In genomic region chr16:9176402-9176801, GRCm38 (mm10) we compare ENCODE assay signal across 29 mouse cellular contexts.
DNase-seq lines count a peak whose midpoint lies in the region; ATAC-seq and TF ChIP-seq lines count a peak whose summit lies in the region.
"Had no signal": no experiment of that assay in that cellular context is flagged by ENCODE, and none has a peak within 500 bp of the region (broad histone marks: within the 10 kb centered on the region; RNA-seq: fewer than 3 reads in every experiment).

No protein-coding gene starts in this region.

- no peaks in the 10 kb centered on the region for H3K36me3 ChIP-seq in kidney, adult 2 months (ENCODE audit: control insufficient read depth, insufficient read depth, low read length)
- no peaks in the 10 kb centered on the region for H3K36me3 ChIP-seq in kidney, embryonic 15.5 days
- H3K36me3 ChIP-seq in CH12.LX (replicated peaks in 1 of 2; ENCODE audit: control insufficient read depth in 1 of 2, insufficient read depth in 1 of 2, low read length in 1 of 2), result no peaks in the 10 kb centered on the region
- H3K36me3 ChIP-seq: embryonic facial prominence, embryonic 10.5 days; embryonic facial prominence, embryonic 13.5 days; forebrain, embryonic 12.5 days; forebrain, embryonic 15.5 days; G1E; heart, embryonic 12.5 days; heart, embryonic 15.5 days; hindbrain, embryonic 10.5 days; hindbrain, embryonic 13.5 days had no signal

- no peak for ATAC-seq in kidney, embryonic 15.5 days (replicated peaks; ENCODE audit: low FRiP score)
- ATAC-seq: activated CD4-positive, CD25-positive, alpha-beta regulatory T cell, adult 4 months; forebrain, embryonic 15.5 days; hindbrain, embryonic 16.5 days had no signal

- H3K4me3 ChIP-seq in kidney, adult 2 months (ENCODE audit: insufficient read depth, low read depth, low read length), result no peak overlapping the region
- no peak overlapping the region for H3K4me3 ChIP-seq in kidney, embryonic 15.5 days (replicated peaks)
- H3K4me3 ChIP-seq in CH12.LX (replicated peaks in 1 of 3; ENCODE audit: low read depth in 2 of 3, low read length in 2 of 3, poor library complexity in 1 of 3), result no peak overlapping the region
- H3K4me3 ChIP-seq: embryonic facial prominence, embryonic 10.5 days; embryonic facial prominence, embryonic 13.5 days; erythroblast, embryonic 14.5 days; forebrain, embryonic 12.5 days; forebrain, embryonic 15.5 days; heart, embryonic 12.5 days; heart, embryonic 15.5 days; hindbrain, embryonic 10.5 days; hindbrain, embryonic 13.5 days had no signal

- H3K27ac ChIP-seq in kidney, adult 2 months (ENCODE audit: insufficient read depth, low read depth, low read length), result no peak overlapping the region
- no peak overlapping the region for H3K27ac ChIP-seq in kidney, embryonic 15.5 days
- no peak overlapping the region for H3K27ac ChIP-seq in CH12.LX (ENCODE audit: insufficient read depth, low read depth)
- H3K27ac ChIP-seq: embryonic facial prominence, embryonic 10.5 days; embryonic facial prominence, embryonic 13.5 days; forebrain, embryonic 12.5 days; forebrain, embryonic 15.5 days; heart, embryonic 15.5 days; hindbrain, embryonic 10.5 days; hindbrain, embryonic 13.5 days had no signal

- in situ Hi-C loops in CH12.LX (cut with MboI; ENCODE audit: low pct_ligation_motif_present, low pct_unique_long_range_greater_than_20kb, low sequenced_read_pairs), result no loop called here

- no peak overlapping the region for H3K9ac ChIP-seq in kidney, embryonic 15.5 days
- no peak overlapping the region for H3K9ac ChIP-seq in CH12.LX (ENCODE audit: insufficient read depth, low read depth)
- H3K9ac ChIP-seq: embryonic facial prominence, embryonic 13.5 days; forebrain, embryonic 12.5 days; forebrain, embryonic 15.5 days; heart, embryonic 12.5 days; heart, embryonic 15.5 days; hindbrain, embryonic 13.5 days had no signal

- no peaks in the 10 kb centered on the region for H3K9me3 ChIP-seq in kidney, embryonic 15.5 days (replicated peaks)
- H3K9me3 ChIP-seq in CH12.LX (replicated peaks; ENCODE audit: low read length), result no peaks in the 10 kb centered on the region
- H3K9me3 ChIP-seq: embryonic facial prominence, embryonic 10.5 days; embryonic facial prominence, embryonic 13.5 days; forebrain, embryonic 12.5 days; forebrain, embryonic 15.5 days; G1E; heart, embryonic 12.5 days; heart, embryonic 15.5 days; hindbrain, embryonic 10.5 days; hindbrain, embryonic 13.5 days had no signal

- no peak for TF ChIP-seq POLR2A in kidney, adult 2 months (IDR thresholded peaks at IDR 0.05; ENCODE audit: low read depth, low read length)
- TF ChIP-seq POLR2A in CH12.LX (IDR thresholded peaks at IDR 0.05; ENCODE audit: low read depth, low read length), result no peak

- no peak; the same call in 1 of the 2 replicates for TF ChIP-seq EP300 in CH12.LX (IDR thresholded peaks at IDR 0.05; ENCODE audit: low read length)

- no peak for TF ChIP-seq CTCF in kidney, adult 2 months (conservative IDR thresholded peaks at IDR 0.05; ENCODE audit: insufficient read depth, insufficient read length, low read depth, low read length)
- TF ChIP-seq CTCF in CH12.LX (conservative IDR thresholded peaks at IDR 0.05 in 1 of 2, IDR thresholded peaks at IDR 0.05 in 1 of 2; ENCODE audit: low read depth in 2 of 2, low read length in 2 of 2), result no peak

- no peaks in the 10 kb centered on the region for H3K27me3 ChIP-seq in kidney, adult 2 months (replicated peaks; ENCODE audit: control insufficient read depth, insufficient read depth, low read length)
- no peaks in the 10 kb centered on the region for H3K27me3 ChIP-seq in kidney, embryonic 15.5 days
- H3K27me3 ChIP-seq in CH12.LX (replicated peaks), result no peaks in the 10 kb centered on the region
- H3K27me3 ChIP-seq: embryonic facial prominence, embryonic 13.5 days; forebrain, embryonic 12.5 days; forebrain, embryonic 15.5 days; heart, embryonic 12.5 days; heart, embryonic 15.5 days; hindbrain, embryonic 13.5 days had no signal

- no peaks in the 10 kb centered on the region for H3K4me1 ChIP-seq in kidney, adult 2 months (ENCODE audit: control insufficient read depth, insufficient read depth, low read length)
- no peaks in the 10 kb centered on the region for H3K4me1 ChIP-seq in kidney, embryonic 15.5 days
- peaks cover 4 to 12% of the 10 kb centered on the region in 2 experiments for H3K4me1 ChIP-seq in CH12.LX (ENCODE audit: control insufficient read depth in 1 of 2, insufficient read depth in 2 of 2)
- H3K4me1 ChIP-seq: embryonic facial prominence, embryonic 10.5 days; embryonic facial prominence, embryonic 13.5 days; forebrain, embryonic 12.5 days; forebrain, embryonic 15.5 days; heart, embryonic 12.5 days; heart, embryonic 15.5 days; hindbrain, embryonic 10.5 days; hindbrain, embryonic 13.5 days had no signal

- no peaks in the 10 kb centered on the region for H3K79me2 ChIP-seq in CH12.LX (replicated peaks; ENCODE audit: control insufficient read depth, extremely low read depth, insufficient read depth, poor library complexity, severe bottlenecking)

- peak; percentile 38 for DNase-seq in kidney, adult 2 months
- peak; percentile 32 for DNase-seq in 3T3-L1 (ENCODE audit: low read depth, low spot score)
- DNase-seq in CH12.LX (ENCODE audit: extremely low read depth), result peak; percentile 11
- DNase-seq in left cerebral cortex, adult 11 months (ENCODE audit: low spot score), result no peak
- no peak for DNase-seq in left cerebral cortex, adult 9 months (ENCODE audit: low spot score in 2 of 2)
- DNase-seq: adrenal gland, adult 8-10 months; adrenal gland, postnatal 25 days; cerebellum, adult 11-12 months; cerebellum, adult 8-10 months; cerebellum, postnatal 10 days; cerebellum, postnatal 36 days; embryo, embryonic 11 days; gastrocnemius, postnatal 25 days; heart, adult 18-20 months; heart, postnatal 10 days; heart, postnatal 36 days had no signal

- no peak overlapping the region for H3K4me2 ChIP-seq in kidney, embryonic 15.5 days
- no peak overlapping the region for H3K4me2 ChIP-seq in CH12.LX (ENCODE audit: insufficient read depth, low read depth, poor library complexity, severe bottlenecking)
- H3K4me2 ChIP-seq: embryonic facial prominence, embryonic 13.5 days; forebrain, embryonic 12.5 days; forebrain, embryonic 15.5 days; heart, embryonic 12.5 days; heart, embryonic 15.5 days; hindbrain, embryonic 13.5 days had no signal

- TF ChIP-seq RAD21 in CH12.LX (IDR thresholded peaks at IDR 0.05; ENCODE audit: low read depth, low read length), result no peak

- 55% methylated on average over 3 of the region's 3 CpGs for whole genome bisulfite sequencing in kidney, adult 2 months
- 64% methylated on average over 3 of the region's 3 CpGs for WGBS in kidney, embryonic 15.5 days

- dilution Hi-C loops in CH12.LX (cut with MboI; ENCODE audit: extremely low pct_ligation_motif_present, extremely low pct_unique_long_range_greater_than_20kb, low sequenced_read_pairs), result no loop called here

TF ChIP-seq in CH12.LX, 34 proteins besides CTCF, POLR2A, EP300 and RAD21:
- TF ChIP-seq BHLHE40 (IDR thresholded peaks at IDR 0.05; ENCODE audit: low read depth, low read length) (0 out of 2 replicates have a peak, but pooled peaks have one; percentile 10), USF2 (conservative IDR thresholded peaks at IDR 0.05; ENCODE audit: low read depth, low read length) (0 out of 2 replicates have a peak, but pooled peaks have one; percentile 16), JUN (IDR thresholded peaks at IDR 0.05; ENCODE audit: insufficient read depth, low read depth, low read length) (no peak), KAT2A (IDR thresholded peaks at IDR 0.05; ENCODE audit: insufficient replicate concordance, low read length) (no peak), HCFC1 (IDR thresholded peaks at IDR 0.05; ENCODE audit: low read depth, low read length) (no peak), ELF1 (IDR thresholded peaks at IDR 0.05; ENCODE audit: low read depth, low read length) (no peak), USF1 (IDR thresholded peaks at IDR 0.05; ENCODE audit: low read depth, low read length) (peak; percentile 46)

Comparison
In these comparisons a context has a peak if more than half of its experiments do, and no peak if none do; other contexts are left out.
1. DNase-seq: peak in kidney, adult 2 months (single experiment), 3T3-L1 (single experiment) and CH12.LX (single experiment); none in left cerebral cortex, adult 11 months (single experiment) and left cerebral cortex, adult 9 months (0 of 2).